8 mouse cellular contexts compared by ENCODE assay signal in the genomic region with DNA sequence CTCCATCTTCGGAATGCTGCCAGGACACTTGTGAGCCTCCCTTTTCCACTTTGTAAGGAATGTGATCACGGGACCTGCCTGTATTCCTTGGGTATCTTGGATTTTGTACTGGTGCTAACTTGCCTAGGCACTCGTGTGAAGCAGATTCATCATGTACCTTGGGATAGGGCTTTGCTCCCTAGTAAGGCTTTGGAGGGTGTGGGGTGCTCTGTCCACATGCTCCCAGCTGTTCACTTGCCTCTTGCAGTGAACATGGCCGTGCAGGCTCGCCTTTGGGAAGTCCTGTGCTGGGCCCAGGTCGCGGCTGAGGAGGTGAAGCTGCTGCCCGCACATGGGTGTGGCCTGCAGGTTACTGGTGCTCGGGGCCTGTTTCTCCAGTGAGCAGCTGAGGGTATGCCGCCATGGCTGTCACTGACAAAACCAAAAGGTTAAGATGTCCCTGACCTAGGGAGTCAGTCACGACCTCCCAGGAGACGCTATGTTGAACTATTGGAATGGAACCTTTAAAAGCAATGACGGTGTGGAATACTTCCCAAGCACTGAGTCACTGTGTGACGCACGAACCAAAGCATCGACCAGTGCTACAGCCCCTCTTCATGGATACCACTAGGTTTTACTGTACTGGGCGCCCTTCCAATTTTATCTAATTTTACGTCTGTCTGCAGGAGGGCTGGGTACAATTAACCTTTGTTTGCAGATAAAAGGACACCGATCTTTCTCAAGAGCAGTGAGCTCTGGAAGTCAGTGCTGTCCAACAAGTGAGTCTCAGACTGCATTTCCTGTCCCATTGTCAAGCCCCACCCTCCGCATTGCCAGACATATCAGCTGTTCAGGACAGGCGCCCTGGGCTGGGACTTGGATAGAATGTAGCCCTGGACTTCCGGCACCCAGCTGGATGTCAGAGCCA. TPM values are rescaled to one million over a fixed set of nuclear protein-coding genes. Genes with fewer than 3 reads are reported as not detected.
DNase-seq lines count a peak whose midpoint lies in the region; ATAC-seq and TF ChIP-seq lines count a peak whose summit lies in the region.

No protein-coding gene starts in this region.

- ATAC-seq in liver, embryonic 14.5 days (ENCODE audit: insufficient read depth), result no peak

- peak; percentile 56 for DNase-seq in urinary bladder, postnatal 25 days (ENCODE audit: low spot score)
- no peak for DNase-seq in urinary bladder, postnatal 10 days (ENCODE audit: low spot score)
- DNase-seq in embryo, embryonic 10.5 days (ENCODE audit: low spot score), result peak; percentile 77
- peak; percentile 78 to 86 for DNase-seq in heart, adult 2 months
- DNase-seq in kidney, adult 9 months, result peak; percentile 83
- DNase-seq in liver, embryonic 14.5 days (ENCODE audit: low read depth in 3 of 3, low spot score in 3 of 3), result no peak
- DNase-seq in right cerebral cortex, adult 18-20 months, result peak; percentile 63
- no peak for DNase-seq in spleen, adult 18-20 months

- peak; percentile 66 for TF ChIP-seq POLR2A in heart, adult 2 months (IDR thresholded peaks at IDR 0.05; ENCODE audit: insufficient read depth, low read depth, low read length)

- no peak overlapping the region for H3K4me3 ChIP-seq in heart, adult 2 months
- no peak overlapping the region for H3K4me3 ChIP-seq in liver, embryonic 14.5 days (ENCODE audit: insufficient read depth in 1 of 2, low read depth in 2 of 2, low read length in 2 of 2)

- H3K9me3 ChIP-seq in liver, embryonic 14.5 days (ENCODE audit: control insufficient read depth, low read length), result no peaks in the 10 kb centered on the region

- intact Hi-C loops in heart, adult 2 months (cut with DNase I), result loop anchor here (2.0 to 10.0 kb wide), 2 partner anchors 14 to 54 kb away; a partner anchor contains a TSS

- H3K27me3 ChIP-seq in heart, adult 2 months (ENCODE audit: control insufficient read depth, insufficient read depth, low read length), result no peaks in the 10 kb centered on the region
- H3K27me3 ChIP-seq in liver, embryonic 14.5 days (ENCODE audit: control insufficient read depth, insufficient read depth, low read length), result no peaks in the 10 kb centered on the region

- TF ChIP-seq EP300 in heart, adult 2 months (IDR thresholded peaks at IDR 0.05; ENCODE audit: insufficient read depth, low read depth, low read length), result peak; percentile 84
- TF ChIP-seq EP300 in liver, embryonic 14.5 days (IDR thresholded peaks at IDR 0.05; ENCODE audit: low read depth), result no peak

- peak overlapping the region; percentile 59 for H3K27ac ChIP-seq in heart, adult 2 months
- peak overlapping the region; percentile 20; the same call in 1 of the 2 replicates for H3K27ac ChIP-seq in liver, embryonic 14.5 days

- H3K4me1 ChIP-seq in heart, adult 2 months (ENCODE audit: control insufficient read depth, insufficient read depth, low read length), result peaks cover 9% of the 10 kb centered on the region
- peaks cover 7 to 26% of the 10 kb centered on the region in 2 experiments for H3K4me1 ChIP-seq in liver, embryonic 14.5 days (replicated peaks; ENCODE audit: control insufficient read depth in 2 of 2, insufficient read depth in 2 of 2, low read length in 1 of 2)

- 16% methylated on average over 22 of the region's 22 CpGs for WGBS in heart, adult 2 months
- 21% methylated on average over 22 of the region's 22 CpGs for WGBS in liver, embryonic 14.5 days (ENCODE audit: insufficient replicate concordance)

- H3K9ac ChIP-seq in heart, adult 2 months (ENCODE audit: low read depth, low read length), result peak overlapping the region; percentile 16; the same call in 1 of the 2 replicates
- H3K9ac ChIP-seq in liver, embryonic 14.5 days (replicated peaks), result no peak overlapping the region

- H3K79me2 ChIP-seq in heart, adult 2 months (replicated peaks; ENCODE audit: control insufficient read depth, insufficient read depth, low read length), result no peaks in the 10 kb centered on the region; the same call in 1 of the 2 replicates

- TF ChIP-seq CTCF in heart, adult 2 months (IDR thresholded peaks at IDR 0.05), result no peak
- no peak for TF ChIP-seq CTCF in liver, embryonic 14.5 days (IDR thresholded peaks at IDR 0.05; ENCODE audit: low read depth)

- H3K36me3 ChIP-seq in heart, adult 2 months (ENCODE audit: control insufficient read depth, insufficient read depth, low read length), result peaks cover 6% of the 10 kb centered on the region
- peaks cover 12% of the 10 kb centered on the region for H3K36me3 ChIP-seq in liver, embryonic 14.5 days (replicated peaks; ENCODE audit: control insufficient read depth, insufficient read depth, low read depth)

- peak overlapping the region; percentile 28 for H3K4me2 ChIP-seq in liver, embryonic 14.5 days (ENCODE audit: low read depth)

RNA-seq across cellular contexts. Expression of a gene that starts 5.2 kb away (rescaled TPM):
- total RNA-seq in heart, adult 2 months (2021), result 1,000 to 10,000 TPM; 4,018 to 4,312 TPM
- 7,726 and 8,318 TPM in 2 replicates for polyA plus RNA-seq in heart, adult 2 months (2012; rRNA removed)
- polyA plus RNA-seq in liver, embryonic 14.5 days (2012; rRNA removed), result 1,485 and 1,875 TPM in 2 replicates
- polyA plus RNA-seq in liver, embryonic 14.5 days (2014; fragmentation: Nextera tagmentation; extraction: Ambion mirVana), result 960 and 1,040 TPM in 2 replicates

RNA-seq across cellular contexts. Expression of a gene that starts 16.1 kb away (rescaled TPM):
- total RNA-seq in heart, adult 2 months (2021), result 1 to 10 TPM; 5.7 to 7.0 TPM
- polyA plus RNA-seq in heart, adult 2 months (2012; rRNA removed), result 19.7 and 21.8 TPM in 2 replicates
- polyA plus RNA-seq in liver, embryonic 14.5 days (2012; rRNA removed), result 4.8 and 6.0 TPM in 2 replicates
- polyA plus RNA-seq in liver, embryonic 14.5 days (2014; fragmentation: Nextera tagmentation; extraction: Ambion mirVana), result 1.8 and 3.7 TPM in 2 replicates

RNA-seq across cellular contexts. Expression of a gene that starts 29.4 kb away (rescaled TPM):
- 10 to 100 TPM; 18.9 to 20.3 TPM for total RNA-seq in heart, adult 2 months (2021)
- polyA plus RNA-seq in heart, adult 2 months (2012; rRNA removed), result 8.3 and 13.6 TPM in 2 replicates
- 18.9 and 24.5 TPM in 2 replicates for polyA plus RNA-seq in liver, embryonic 14.5 days (2012; rRNA removed)
- polyA plus RNA-seq in liver, embryonic 14.5 days (2014; fragmentation: Nextera tagmentation; extraction: Ambion mirVana), result 33.1 and 33.7 TPM in 2 replicates

RNA-seq across cellular contexts. Expression of a gene that starts 30.4 kb away (rescaled TPM):
- total RNA-seq in heart, adult 2 months (2021), result 10 to 100 TPM; 17.6 TPM
- polyA plus RNA-seq in heart, adult 2 months (2012; rRNA removed), result 34.0 and 40.2 TPM in 2 replicates
- polyA plus RNA-seq in liver, embryonic 14.5 days (2012; rRNA removed), result 108 and 148 TPM in 2 replicates
- polyA plus RNA-seq in liver, embryonic 14.5 days (2014; fragmentation: Nextera tagmentation; extraction: Ambion mirVana), result 66.8 and 80.4 TPM in 2 replicates

RNA-seq across cellular contexts. Expression of a gene that starts 30.5 kb away (rescaled TPM):
- 100 to 1,000 TPM; 303 to 343 TPM for total RNA-seq in heart, adult 2 months (2021)
- polyA plus RNA-seq in heart, adult 2 months (2012; rRNA removed), result 166 and 170 TPM in 2 replicates
- 22.2 and 50.9 TPM in 2 replicates for polyA plus RNA-seq in liver, embryonic 14.5 days (2012; rRNA removed)
- 178 and 182 TPM in 2 replicates for polyA plus RNA-seq in liver, embryonic 14.5 days (2014; fragmentation: Nextera tagmentation; extraction: Ambion mirVana)

Comparison
In these comparisons a context has a peak if more than half of its experiments do, and no peak if none do; other contexts are left out.
1. DNase-seq: peak in urinary bladder, postnatal 25 days (single experiment), embryo, embryonic 10.5 days (single experiment), heart, adult 2 months (2 of 2), kidney, adult 9 months (single experiment) and right cerebral cortex, adult 18-20 months (single experiment); none in urinary bladder, postnatal 10 days (single experiment), liver, embryonic 14.5 days (0 of 3) and spleen, adult 18-20 months (0 of 2).